Mouse (Mus musculus) midbrain, embryonic 13.5 days (tissue): ENCODE results near the gene BC049730. TPM values are rescaled to one million over a fixed set of nuclear protein-coding genes. Genes with fewer than 3 reads are reported as not detected.

Experiments
- polyA plus RNA-seq: library from polyadenylated mRNA; unstranded; fragments of >200 nt; fragmentation: Nextera tagmentation; extraction: Ambion mirVana; gene quantifications from 2 replicates; pipeline ENCODE4 v1.2.1, GENCODE M21; 2015

The BC049730 gene
- polyA plus RNA-seq, 1 experiment from 2014 or later = not detected

Other genes with a start within 250 kb of the BC049730 start
- 1.0 and 1.2 TPM in 2 replicates for gene Plaur, start 246.8 kb upstream of the BC049730 start, polyA plus RNA-seq
- 52.4 and 67.8 TPM in 2 replicates for gene Cadm4, start 227.2 kb upstream of the BC049730 start, polyA plus RNA-seq
- gene Zfp428, start 202.2 kb upstream of the BC049730 start, polyA plus RNA-seq = 234 and 261 TPM in 2 replicates
- 1.2 and 1.9 TPM in 2 replicates for gene AC161166.1, start 196.8 kb upstream of the BC049730 start, polyA plus RNA-seq
- 20.3 and 25.3 TPM in 2 replicates for gene Irgq, start 178.6 kb upstream of the BC049730 start, polyA plus RNA-seq
- gene Pinlyp, start 163.1 kb upstream of the BC049730 start, polyA plus RNA-seq = not detected in 2 replicates
- 65.8 and 71.4 TPM in 2 replicates for gene Xrcc1, start 163.0 kb upstream of the BC049730 start, polyA plus RNA-seq
- 13.8 and 14.7 TPM in 2 replicates for gene Ethe1, start 121.7 kb upstream of the BC049730 start, polyA plus RNA-seq
- 6.4 and 6.6 TPM in 2 replicates for gene Zfp575, start 121.6 kb upstream of the BC049730 start, polyA plus RNA-seq
- not detected in 2 replicates for gene Phldb3, start 98.5 kb upstream of the BC049730 start, polyA plus RNA-seq
- gene Lypd3, start 72.7 kb upstream of the BC049730 start, polyA plus RNA-seq = not detected in 2 replicates
- gene Tex101, start 32.6 kb upstream of the BC049730 start, polyA plus RNA-seq = 0.15 TPM in 1 of 2 replicates, not detected in the other
- not detected in 2 replicates for gene Gm4763, start 17.7 kb downstream of the BC049730 start, polyA plus RNA-seq
- 0.26 and 0.34 TPM in 2 replicates for gene Cd177, start 51.1 kb downstream of the BC049730 start, polyA plus RNA-seq
- not detected in 2 replicates for gene Ceacam10, start 68.0 kb downstream of the BC049730 start, polyA plus RNA-seq
- 28.4 and 41.5 TPM in 2 replicates for gene Gm9844, start 153.0 kb downstream of the BC049730 start, polyA plus RNA-seq
- gene Lypd4, start 160.7 kb downstream of the BC049730 start, polyA plus RNA-seq = not detected in 2 replicates
- not detected in 2 replicates for gene Dmrtc2, start 160.8 kb downstream of the BC049730 start, polyA plus RNA-seq
- gene Rps19, start 175.1 kb downstream of the BC049730 start, polyA plus RNA-seq = 1,308 and 1,443 TPM in 2 replicates
- gene Cd79a, start 188.1 kb downstream of the BC049730 start, polyA plus RNA-seq = 0.35 and 0.40 TPM in 2 replicates
- 46.7 and 59.2 TPM in 2 replicates for gene Arhgef1, start 193.7 kb downstream of the BC049730 start, polyA plus RNA-seq
- 5.7 and 6.4 TPM in 2 replicates for gene Gm4881, start 235.3 kb downstream of the BC049730 start, polyA plus RNA-seq